Mouse (Mus musculus): ENCODE measurements around the gene Gfod1. TPM values are rescaled to one million over a fixed set of nuclear protein-coding genes. Genes with fewer than 3 reads are reported as not detected.

Gene Gfod1
- total RNA-seq, 1 experiment: 4.8 TPM

DNA sequence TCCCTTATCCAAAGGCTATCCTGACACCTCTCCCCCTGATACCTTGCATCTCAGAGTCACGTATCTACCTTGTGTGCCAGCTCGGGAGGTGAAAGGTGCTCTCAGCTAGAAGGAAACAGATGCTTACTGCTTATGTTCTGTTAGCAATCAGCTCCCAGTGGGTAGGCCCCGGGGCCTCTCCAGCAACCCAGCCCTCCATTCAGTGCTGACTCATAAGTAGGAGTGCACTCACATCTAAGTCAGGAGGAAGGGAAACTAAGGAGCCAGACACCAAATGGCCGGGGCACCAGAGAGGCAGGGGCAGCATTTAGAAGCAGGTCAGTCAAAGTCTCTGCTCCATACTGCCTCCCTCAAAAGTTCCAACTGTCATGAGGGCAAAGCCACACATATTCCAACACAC lies 155.3 kb downstream of the Gfod1 start:
- peaks cover 3% of the 10 kb centered on the region; the same call in 1 of the 2 replicates for H3K36me3 ChIP-seq (ENCODE audit: control insufficient read depth, insufficient read depth, low read length, poor library complexity, severe bottlenecking)
- no peak overlapping the region for H3K27ac ChIP-seq (ENCODE audit: insufficient read depth, low read depth, low read length, poor library complexity, severe bottlenecking)
- no peak overlapping the region for H3K9ac ChIP-seq (ENCODE audit: insufficient read depth, low read depth, low read length, poor library complexity, severe bottlenecking)
- no peak overlapping the region for H3K4me3 ChIP-seq (ENCODE audit: insufficient read depth in 1 of 2, low read depth in 1 of 2, low read length in 2 of 2, poor library complexity in 1 of 2, severe bottlenecking in 1 of 2)
- TF ChIP-seq ZC3H11A (IDR thresholded peaks at IDR 0.05; ENCODE audit: borderline replicate concordance, low read depth, low read length) (no peak), HCFC1 (IDR thresholded peaks at IDR 0.05; ENCODE audit: borderline replicate concordance, insufficient read depth, low read length) (no peak), ZNF384 (IDR thresholded peaks at IDR 0.05; ENCODE audit: low read depth, low read length) (no peak), CHD2 (IDR thresholded peaks at IDR 0.05; ENCODE audit: low read depth, low read length) (no peak), MAFK (IDR thresholded peaks at IDR 0.05; ENCODE audit: insufficient read depth, low read depth, low read length) (no peak)
- no peak for DNase-seq (ENCODE audit: low read depth, low spot score)
- H3K4me1 ChIP-seq (ENCODE audit: control insufficient read depth in 2 of 2, insufficient read depth in 2 of 2, low read length in 2 of 2, poor library complexity in 1 of 2): peaks cover 0 to 6% of the 10 kb centered on the region in 2 experiments; a peak in 1 of 4 replicates
- in situ Hi-C loops (cut with MboI; ENCODE audit: low sequenced_read_pairs in 2 of 2, unreplicated experiment in 2 of 2): no loop called here
- no peaks in the 10 kb centered on the region for H3K9me3 ChIP-seq (ENCODE audit: control insufficient read depth, insufficient read depth, low read depth, low read length)

DNA sequence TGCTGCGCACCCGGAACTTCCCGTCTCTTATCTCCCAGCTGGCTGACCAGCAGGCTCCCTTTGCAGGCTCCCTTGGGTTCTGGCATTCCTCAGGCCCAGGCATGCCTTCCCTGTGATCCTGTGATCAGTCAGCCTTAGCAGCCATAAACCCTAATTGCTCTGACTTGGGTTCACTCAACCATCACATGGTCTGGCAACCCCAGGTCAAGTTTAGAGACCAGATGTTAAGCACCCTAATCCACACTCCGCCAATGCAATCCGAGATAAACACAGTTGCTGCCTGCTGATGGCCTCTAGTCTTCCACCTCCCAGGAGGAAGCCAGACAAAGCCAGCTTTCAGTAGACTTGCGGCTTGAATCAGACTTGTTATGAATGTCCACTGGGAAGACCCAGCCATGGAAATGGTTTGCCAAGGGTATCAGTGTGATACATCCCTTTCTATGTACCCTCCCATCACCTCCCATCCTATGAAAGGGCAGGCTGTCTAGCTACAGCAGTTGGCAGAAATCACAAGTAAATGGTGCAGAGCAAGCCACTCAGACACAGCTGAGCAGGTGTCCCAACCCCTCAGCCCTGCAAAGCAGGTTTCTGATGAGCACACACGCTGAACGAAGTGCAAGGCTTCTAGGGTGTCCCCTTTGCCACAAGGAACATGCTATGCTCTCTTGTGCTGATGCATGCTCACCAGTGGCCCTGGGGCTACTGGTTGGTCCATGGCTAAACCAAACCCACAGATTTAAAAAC lies 157.3 kb downstream of the Gfod1 start:
- DNase-seq (ENCODE audit: low read depth, low spot score): no peak
- in situ Hi-C loops (cut with MboI; ENCODE audit: low sequenced_read_pairs in 2 of 2, unreplicated experiment in 2 of 2): no loop called here
- H3K9me3 ChIP-seq (ENCODE audit: control insufficient read depth, insufficient read depth, low read depth, low read length): no peaks in the 10 kb centered on the region
- H3K4me1 ChIP-seq (ENCODE audit: control insufficient read depth in 2 of 2, insufficient read depth in 2 of 2, low read length in 2 of 2, poor library complexity in 1 of 2): peaks cover 0 to 6% of the 10 kb centered on the region in 2 experiments; a peak in 1 of 4 replicates
- H3K36me3 ChIP-seq (ENCODE audit: control insufficient read depth, insufficient read depth, low read length, poor library complexity, severe bottlenecking): peaks cover 3% of the 10 kb centered on the region; the same call in 1 of the 2 replicates
- no peak overlapping the region for H3K27ac ChIP-seq (ENCODE audit: insufficient read depth, low read depth, low read length, poor library complexity, severe bottlenecking)
- H3K4me3 ChIP-seq (ENCODE audit: insufficient read depth in 1 of 2, low read depth in 1 of 2, low read length in 2 of 2, poor library complexity in 1 of 2, severe bottlenecking in 1 of 2): no peak overlapping the region
- no peak for TF ChIP-seq ZC3H11A (IDR thresholded peaks at IDR 0.05; ENCODE audit: borderline replicate concordance, low read depth, low read length)
- TF ChIP-seq MAFK (IDR thresholded peaks at IDR 0.05; ENCODE audit: insufficient read depth, low read depth, low read length): no peak
- TF ChIP-seq ZNF384 (IDR thresholded peaks at IDR 0.05; ENCODE audit: low read depth, low read length): no peak
- no peak for TF ChIP-seq HCFC1 (IDR thresholded peaks at IDR 0.05; ENCODE audit: borderline replicate concordance, insufficient read depth, low read length)
- no peak for TF ChIP-seq CHD2 (IDR thresholded peaks at IDR 0.05; ENCODE audit: low read depth, low read length)
- H3K9ac ChIP-seq (ENCODE audit: insufficient read depth, low read depth, low read length, poor library complexity, severe bottlenecking): no peak overlapping the region

Other genes starting within 250 kb of the Gfod1 start
- 11.3 and 11.7 TPM in 2 replicates for gene Tbc1d7, start 132.7 kb downstream of the Gfod1 start, total RNA-seq (2012; rRNA removed)
- gene Sirt5, start 61.3 kb upstream of the Gfod1 start, total RNA-seq (2012; rRNA removed): 8.5 and 8.6 TPM in 2 replicates
- gene Nol7, start 94.2 kb upstream of the Gfod1 start, total RNA-seq (2012; rRNA removed): 72.8 and 122 TPM in 2 replicates
- 22.0 and 27.8 TPM in 2 replicates for gene Ranbp9, start 177.1 kb upstream of the Gfod1 start, total RNA-seq (2012; rRNA removed)

All from ES-E14 (cell line).